Mouse (Mus musculus): ENCODE results near the gene Map7. TPM values are rescaled to one million over a fixed set of nuclear protein-coding genes. Genes with fewer than 3 reads are reported as not detected.

Map7 gene
- polyA plus RNA-seq, 1 experiment, result 82.2 TPM

- Histone ChIP-seq H3K4me3 (ENCODE audit: control insufficient read depth, low read depth, low read length) (no peak overlapping the region), H3K27ac (ENCODE audit: control insufficient read depth, insufficient read depth, low read depth, low read length) (no peak overlapping the region), H3K36me3 (ENCODE audit: control insufficient read depth, insufficient read depth, low read length) (no peaks in the 10 kb centered on the region), H3K27me3 (ENCODE audit: control insufficient read depth, insufficient read depth, low read length) (no peaks in the 10 kb centered on the region), H3K4me1 (ENCODE audit: control insufficient read depth, insufficient read depth, low read length) (peaks cover 3% of the 10 kb centered on the region)
- TF ChIP-seq POLR2A (IDR thresholded peaks at IDR 0.05; ENCODE audit: control insufficient read depth, low read depth, low read length), result no peak
- TF ChIP-seq CTCF (IDR thresholded peaks at IDR 0.05; ENCODE audit: control insufficient read depth, insufficient read depth, insufficient replicate concordance, low read depth, low read length), result no peak
Measured at GRCm38 (mm10) chr10:20153507-20153906, 5.2 kb downstream of the Map7 start.

- H3K27me3 ChIP-seq (ENCODE audit: control insufficient read depth, insufficient read depth, low read length), result no peaks in the 10 kb centered on the region
- no peak for TF ChIP-seq POLR2A (IDR thresholded peaks at IDR 0.05; ENCODE audit: control insufficient read depth, low read depth, low read length)
- TF ChIP-seq CTCF (IDR thresholded peaks at IDR 0.05; ENCODE audit: control insufficient read depth, insufficient read depth, insufficient replicate concordance, low read depth, low read length), result no peak
- peak overlapping the region; percentile 42; the same call in 1 of the 2 replicates for H3K27ac ChIP-seq (ENCODE audit: control insufficient read depth, insufficient read depth, low read depth, low read length)
- H3K4me3 ChIP-seq (ENCODE audit: control insufficient read depth, low read depth, low read length), result no peak overlapping the region
- H3K36me3 ChIP-seq (ENCODE audit: control insufficient read depth, insufficient read depth, low read length), result no peaks in the 10 kb centered on the region
- H3K4me1 ChIP-seq (ENCODE audit: control insufficient read depth, insufficient read depth, low read length), result no peaks in the 10 kb centered on the region; the same call in none of the 2 replicates
Measured at GRCm38 (mm10) chr10:20155401-20155800, 7.1 kb downstream of the Map7 start.

GRCm38 (mm10) chr10:20157021-20157726 lies 8.9 kb downstream of the Map7 start:
- H3K27ac ChIP-seq (ENCODE audit: control insufficient read depth, insufficient read depth, low read depth, low read length), result no peak overlapping the region
- no peaks in the 10 kb centered on the region; the same call in none of the 2 replicates for H3K4me1 ChIP-seq (ENCODE audit: control insufficient read depth, insufficient read depth, low read length)
- no peaks in the 10 kb centered on the region for H3K36me3 ChIP-seq (ENCODE audit: control insufficient read depth, insufficient read depth, low read length)
- H3K27me3 ChIP-seq (ENCODE audit: control insufficient read depth, insufficient read depth, low read length), result no peaks in the 10 kb centered on the region
- no peak for TF ChIP-seq POLR2A (IDR thresholded peaks at IDR 0.05; ENCODE audit: control insufficient read depth, low read depth, low read length)
- no peak for TF ChIP-seq CTCF (IDR thresholded peaks at IDR 0.05; ENCODE audit: control insufficient read depth, insufficient read depth, insufficient replicate concordance, low read depth, low read length)
- H3K4me3 ChIP-seq (ENCODE audit: control insufficient read depth, low read depth, low read length), result no peak overlapping the region

- TF ChIP-seq CTCF (IDR thresholded peaks at IDR 0.05; ENCODE audit: control insufficient read depth, insufficient read depth, insufficient replicate concordance, low read depth, low read length), result no peak
- TF ChIP-seq POLR2A (IDR thresholded peaks at IDR 0.05; ENCODE audit: control insufficient read depth, low read depth, low read length), result no peak
- no peaks in the 10 kb centered on the region for H3K27me3 ChIP-seq (ENCODE audit: control insufficient read depth, insufficient read depth, low read length)
Measured at GRCm38 (mm10) chr10:20158756-20159155, 10.5 kb downstream of the Map7 start.

GRCm38 (mm10) chr10:20159308-20159707 lies 11.0 kb downstream of the Map7 start:
- H3K4me1 ChIP-seq (ENCODE audit: control insufficient read depth, insufficient read depth, low read length), result no peaks in the 10 kb centered on the region; the same call in none of the 2 replicates
- no peak overlapping the region for H3K27ac ChIP-seq (ENCODE audit: control insufficient read depth, insufficient read depth, low read depth, low read length)
- no peaks in the 10 kb centered on the region for H3K27me3 ChIP-seq (ENCODE audit: control insufficient read depth, insufficient read depth, low read length)
- no peak overlapping the region for H3K4me3 ChIP-seq (ENCODE audit: control insufficient read depth, low read depth, low read length)
- TF ChIP-seq CTCF (IDR thresholded peaks at IDR 0.05; ENCODE audit: control insufficient read depth, insufficient read depth, insufficient replicate concordance, low read depth, low read length) (no peak), POLR2A (IDR thresholded peaks at IDR 0.05; ENCODE audit: control insufficient read depth, low read depth, low read length) (no peak)
- no peaks in the 10 kb centered on the region for H3K36me3 ChIP-seq (ENCODE audit: control insufficient read depth, insufficient read depth, low read length)

More at GRCm38 (mm10) chr10:20158756-20159155, 10.5 kb downstream of the Map7 start:
- Histone ChIP-seq H3K4me1 (ENCODE audit: control insufficient read depth, insufficient read depth, low read length) (no peaks in the 10 kb centered on the region; the same call in none of the 2 replicates), H3K36me3 (ENCODE audit: control insufficient read depth, insufficient read depth, low read length) (no peaks in the 10 kb centered on the region), H3K4me3 (ENCODE audit: control insufficient read depth, low read depth, low read length) (no peak overlapping the region), H3K27ac (ENCODE audit: control insufficient read depth, insufficient read depth, low read depth, low read length) (no peak overlapping the region)

- TF ChIP-seq POLR2A (IDR thresholded peaks at IDR 0.05; ENCODE audit: control insufficient read depth, low read depth, low read length) (no peak), CTCF (IDR thresholded peaks at IDR 0.05; ENCODE audit: control insufficient read depth, insufficient read depth, insufficient replicate concordance, low read depth, low read length) (no peak)
- H3K27ac ChIP-seq (ENCODE audit: control insufficient read depth, insufficient read depth, low read depth, low read length), result no peak overlapping the region
- no peak overlapping the region for H3K4me3 ChIP-seq (ENCODE audit: control insufficient read depth, low read depth, low read length)
- H3K4me1 ChIP-seq (ENCODE audit: control insufficient read depth, insufficient read depth, low read length), result no peaks in the 10 kb centered on the region; the same call in 1 of the 2 replicates
- H3K27me3 ChIP-seq (ENCODE audit: control insufficient read depth, insufficient read depth, low read length), result no peaks in the 10 kb centered on the region
- H3K36me3 ChIP-seq (ENCODE audit: control insufficient read depth, insufficient read depth, low read length), result no peaks in the 10 kb centered on the region
Measured at GRCm38 (mm10) chr10:20160914-20161313, 12.6 kb downstream of the Map7 start.

- H3K36me3 ChIP-seq (ENCODE audit: control insufficient read depth, insufficient read depth, low read length), result no peaks in the 10 kb centered on the region
- TF ChIP-seq POLR2A (IDR thresholded peaks at IDR 0.05; ENCODE audit: control insufficient read depth, low read depth, low read length) (no peak), CTCF (IDR thresholded peaks at IDR 0.05; ENCODE audit: control insufficient read depth, insufficient read depth, insufficient replicate concordance, low read depth, low read length) (no peak)
Measured at GRCm38 (mm10) chr10:20164810-20165209, 16.5 kb downstream of the Map7 start.

More at GRCm38 (mm10) chr10:20164810-20165209, 16.5 kb downstream of the Map7 start:
- Histone ChIP-seq H3K4me3 (ENCODE audit: control insufficient read depth, low read depth, low read length) (no peak overlapping the region), H3K27me3 (ENCODE audit: control insufficient read depth, insufficient read depth, low read length) (no peaks in the 10 kb centered on the region), H3K4me1 (ENCODE audit: control insufficient read depth, insufficient read depth, low read length) (no peaks in the 10 kb centered on the region; the same call in 1 of the 2 replicates), H3K27ac (ENCODE audit: control insufficient read depth, insufficient read depth, low read depth, low read length) (no peak overlapping the region)
